Mouse (Mus musculus) heart, postnatal 0 days (tissue): ENCODE measurements around the gene Gse1. TPM values are rescaled to one million over a fixed set of nuclear protein-coding genes. Genes with fewer than 3 reads are reported as not detected.

Source experiments
- ATAC-seq: fragments of 200-750 bp; cut with Nextera tagmentation; 2 replicates; pipeline ENCODE4 v1.8.0; 2017; ENCODE audit warnings: low read depth, moderate number of reproducible peaks, moderate library complexity; ENCODE audit not compliant: insufficient read depth
- DNase-seq: peaks from one replicate; pipeline ENCODE4 v3.0.0-alpha.2; 2016; ENCODE audit warnings: low spot score
- H3K27ac ChIP-seq: fragments of 300-500 bp; sonication (generic); 2 replicates; pipeline ENCODE4 v1.5.1; 2014; ENCODE audit warnings: low read depth, mild to moderate bottlenecking
- H3K27me3 ChIP-seq: fragments of 300-500 bp; sonication (generic); 2 replicates; pipeline ENCODE4 v1.6.1; 2014; ENCODE audit warnings: low read length, mixed read lengths; ENCODE audit not compliant: control insufficient read depth, insufficient read depth
- H3K36me3 ChIP-seq: fragments of 300-500 bp; sonication (generic); replicated peaks from 2 replicates; pipeline ENCODE4 v1.6.1; 2014; ENCODE audit warnings: low read length, mixed read lengths; ENCODE audit not compliant: control insufficient read depth, insufficient read depth
- H3K4me1 ChIP-seq: fragments of 300-500 bp; sonication (generic); 2 replicates; pipeline ENCODE4 v1.6.1; 2014; ENCODE audit warnings: antibody characterized with exemption; ENCODE audit not compliant: control insufficient read depth, insufficient read depth
- H3K4me2 ChIP-seq: fragments of 300-500 bp; sonication (generic); 2 replicates; pipeline ENCODE4 v1.6.1; 2014; ENCODE audit warnings: low read depth, mild to moderate bottlenecking, low read length, moderate library complexity
- H3K4me3 ChIP-seq: fragments of 300-500 bp; sonication (generic); 2 replicates; pipeline ENCODE4 v1.5.1; 2014; ENCODE audit warnings: low read depth, low read length
- H3K9ac ChIP-seq: fragments of 300-500 bp; sonication (generic); replicated peaks from 2 replicates; pipeline ENCODE4 v1.6.1; 2014; ENCODE audit warnings: low read depth, low read length, mixed read lengths
- H3K9me3 ChIP-seq: fragments of 300-500 bp; sonication (generic); replicated peaks from 2 replicates; pipeline ENCODE4 v1.6.1; 2016; ENCODE audit warnings: low read length; ENCODE audit not compliant: control insufficient read depth
- CTCF ChIP-seq: IDR thresholded peaks from 2 replicates; pipeline ENCODE4 v1.5.1; 2016; ENCODE audit warnings: antibody characterized with exemption, control low read depth, low read depth
- EP300 ChIP-seq: IDR thresholded peaks from 2 replicates; pipeline ENCODE4 v1.6.1; 2016; ENCODE audit warnings: antibody characterized with exemption, low read depth
- WGBS: fragments of 180-500 bp; shearing (Covaris S2); extraction: QIAGEN DNeasy Blood & Tissue Kit; methylation state at CpG from one replicate; pipeline ENCODE4 v1.1.7; 2014; 5-methylcytosine and 5-hydroxymethylcytosine counted together
- polyA plus RNA-seq: library from polyadenylated mRNA; unstranded; fragments of >200 nt; fragmentation: Nextera tagmentation; extraction: Ambion mirVana; gene quantifications from 2 replicates; pipeline ENCODE4 v1.2.1, GENCODE M21; 2015
- total RNA-seq: library from RNA; depleted of rRNA; stranded (reverse); fragments of >200 nt; gene quantifications from 2 replicates; pipeline ENCODE4 v1.2.3, GENCODE M21; 2014; ENCODE audit warnings: low replicate concordance

Gene Gse1
- total and polyA plus RNA-seq, 2 experiments from 2014 or later, result 5.4 to 18.7 TPM

DNA sequence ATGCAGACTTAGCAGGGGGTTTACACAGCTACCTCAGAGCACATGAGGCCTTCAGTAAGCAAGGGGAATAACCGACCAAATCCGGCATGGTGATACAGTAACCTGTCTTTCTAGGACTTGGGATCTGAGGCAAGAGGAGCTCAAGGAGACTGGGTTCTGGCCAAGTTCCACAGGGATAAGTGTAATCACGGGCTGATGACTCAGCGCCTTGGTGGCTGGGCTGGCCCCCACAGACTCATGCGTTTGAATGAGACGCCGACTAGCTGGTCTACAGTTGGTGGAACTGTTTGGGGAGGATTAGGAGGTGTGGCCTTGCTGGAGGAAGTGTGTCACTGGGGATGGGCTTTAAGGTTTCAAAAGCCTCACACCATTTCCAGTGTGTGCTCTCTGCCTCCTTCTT is 110.4 kb downstream of the Gse1 start:
- Histone ChIP-seq H3K27ac (no peak overlapping the region), H3K9ac (no peak overlapping the region), H3K9me3 (no peaks in the 10 kb centered on the region), H3K4me3 (no peak overlapping the region), H3K4me1 (peaks cover 34% of the 10 kb centered on the region), H3K27me3 (no peaks in the 10 kb centered on the region; the same call in 1 of the 2 replicates), H3K36me3 (no peaks in the 10 kb centered on the region), H3K4me2 (no peak overlapping the region)
- DNase-seq (no peak), ATAC-seq (no peak)
- TF ChIP-seq CTCF, result no peak
- TF ChIP-seq EP300, result no peak
- WGBS, result 83% methylated on average over 7 of the region's 7 CpGs

DNA sequence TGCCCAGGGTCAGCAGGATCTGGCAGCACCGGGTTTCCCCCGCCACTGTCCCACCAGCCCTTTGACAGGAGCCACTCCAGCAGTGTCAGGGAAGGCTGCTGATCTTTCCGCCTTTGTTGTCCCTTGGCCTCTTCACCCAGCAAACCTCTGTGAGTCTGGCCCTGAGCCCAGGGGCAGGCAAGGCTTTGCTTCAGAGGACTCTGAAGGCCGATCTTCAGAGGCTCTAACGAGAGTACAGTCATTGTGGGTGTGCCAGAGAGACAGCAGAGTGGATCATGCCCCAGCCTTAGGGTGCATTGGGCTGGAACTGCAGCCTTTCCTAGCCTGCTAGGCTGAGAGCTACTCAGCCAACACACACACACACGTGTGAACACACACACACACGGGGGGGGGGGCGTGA is 111.5 kb downstream of the Gse1 start:
- no peak overlapping the region for H3K9ac ChIP-seq

GRCm38 (mm10) chr8:120341124-120341523 is 112.9 kb downstream of the Gse1 start:
- H3K4me2 ChIP-seq, result no peak overlapping the region
- no peaks in the 10 kb centered on the region; the same call in 1 of the 2 replicates for H3K27me3 ChIP-seq
- TF ChIP-seq EP300 (no peak), CTCF (no peak)
- no peak for ATAC-seq
- no peak for DNase-seq
- H3K9ac ChIP-seq, result no peak overlapping the region
- 81% methylated on average over 10 of the region's 10 CpGs for WGBS
- H3K9me3 ChIP-seq, result no peaks in the 10 kb centered on the region
- H3K27ac ChIP-seq, result no peak overlapping the region
- no peak overlapping the region for H3K4me3 ChIP-seq
- peaks cover 22% of the 10 kb centered on the region; the same call in 1 of the 2 replicates for H3K4me1 ChIP-seq
- no peaks in the 10 kb centered on the region for H3K36me3 ChIP-seq

More for the DNA sequence above, 111.5 kb downstream of the Gse1 start:
- Histone ChIP-seq H3K9me3 (no peaks in the 10 kb centered on the region), H3K36me3 (no peaks in the 10 kb centered on the region), H3K4me2 (no peak overlapping the region), H3K4me3 (no peak overlapping the region), H3K4me1 (peaks cover 32% of the 10 kb centered on the region), H3K27me3 (no peaks in the 10 kb centered on the region; the same call in 1 of the 2 replicates), H3K27ac (0 out of 2 replicates have a peak overlapping the region, but pooled peaks have one; percentile 9)
- DNase-seq (peak; percentile 60), ATAC-seq (peak; percentile 31)
- 19% methylated on average over 6 of the region's 8 CpGs for WGBS
- TF ChIP-seq CTCF (no peak), EP300 (no peak)

DNA sequence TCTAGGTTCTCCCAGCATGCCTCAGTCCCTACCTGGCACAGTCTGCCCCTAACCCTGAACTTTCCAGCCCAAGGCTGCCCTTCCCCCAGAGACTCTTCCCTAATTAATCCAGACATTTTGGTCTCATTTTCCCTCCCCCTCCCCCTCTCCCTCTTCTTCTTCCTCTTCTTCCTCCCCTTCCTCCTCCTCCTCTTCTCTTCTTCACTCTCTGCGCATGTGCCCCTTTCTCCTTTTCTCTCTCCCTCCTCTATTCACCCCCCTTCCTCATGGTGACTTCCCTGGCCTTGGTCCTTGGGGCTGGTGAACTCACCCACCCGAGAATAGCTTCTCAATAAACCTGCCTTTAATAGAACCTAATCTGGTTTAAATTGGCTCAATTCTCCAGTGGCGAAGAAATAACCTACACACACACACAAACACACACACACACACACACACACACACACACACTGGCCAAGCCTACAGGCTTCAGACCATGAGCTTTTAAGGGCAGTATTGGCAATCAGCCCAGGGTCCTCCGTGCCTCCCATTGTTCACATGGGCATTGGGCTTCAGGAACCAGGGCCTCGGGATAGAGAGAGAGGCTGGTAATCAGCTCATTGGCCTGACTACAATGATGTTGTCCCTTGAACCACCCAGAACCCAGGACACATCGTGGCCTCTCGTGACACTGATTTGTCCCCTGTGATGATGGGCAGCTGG is 114.7 kb downstream of the Gse1 start:
- no peak for DNase-seq
- H3K4me3 ChIP-seq, result no peak overlapping the region

DNA sequence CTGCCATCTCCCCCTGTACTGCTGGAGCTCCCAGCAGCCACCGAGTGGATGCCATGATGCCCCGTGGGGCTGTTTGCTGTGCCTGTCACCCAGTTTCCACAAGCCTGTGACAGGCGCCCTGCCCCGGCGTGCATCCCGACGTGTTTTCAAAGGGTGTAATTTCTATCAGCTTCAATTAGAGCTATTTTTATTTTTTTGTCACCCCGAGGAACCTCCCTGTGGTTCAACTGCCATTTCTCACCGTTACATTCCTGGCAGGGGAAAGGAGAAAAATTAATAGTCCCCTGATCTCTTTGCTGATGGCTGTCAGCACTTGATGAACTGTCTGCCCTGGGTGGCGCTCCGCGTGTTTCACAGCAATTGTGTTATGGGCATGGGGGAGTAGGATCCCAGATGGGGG is 115.3 kb downstream of the Gse1 start:
- Histone ChIP-seq H3K4me3 (no peak overlapping the region), H3K27me3 (no peaks in the 10 kb centered on the region), H3K9ac (no peak overlapping the region), H3K27ac (no peak overlapping the region), H3K4me2 (no peak overlapping the region), H3K36me3 (no peaks in the 10 kb centered on the region), H3K9me3 (no peaks in the 10 kb centered on the region), H3K4me1 (peaks cover 19% of the 10 kb centered on the region)
- WGBS, result 44% methylated on average over 12 of the region's 12 CpGs
- no peak for DNase-seq
- no peak; the same call in 1 of the 2 replicates for ATAC-seq
- TF ChIP-seq CTCF (no peak), EP300 (no peak)

More for the DNA sequence above, 114.7 kb downstream of the Gse1 start:
- Histone ChIP-seq H3K27ac (no peak overlapping the region), H3K9ac (no peak overlapping the region), H3K36me3 (no peaks in the 10 kb centered on the region), H3K27me3 (no peaks in the 10 kb centered on the region), H3K4me2 (no peak overlapping the region), H3K9me3 (no peaks in the 10 kb centered on the region), H3K4me1 (peaks cover 19% of the 10 kb centered on the region)
- ATAC-seq, result peak; percentile 37; the same call in 1 of the 2 replicates
- WGBS, result 38% methylated on average over 7 of the region's 7 CpGs
- TF ChIP-seq CTCF (no peak), EP300 (no peak)
